Mouse (Mus musculus): ENCODE measurements around the gene Klhdc3.
A peak's percentile ranks its signal among the peaks of the same experiment; 100 is the strongest.

The Klhdc3 gene

GRCm38 (mm10) chr17:46661351-46661750 is 19.4 kb downstream of the Klhdc3 start:
- no peak for DNase-seq (ENCODE audit: low spot score in 2 of 2)

DNA sequence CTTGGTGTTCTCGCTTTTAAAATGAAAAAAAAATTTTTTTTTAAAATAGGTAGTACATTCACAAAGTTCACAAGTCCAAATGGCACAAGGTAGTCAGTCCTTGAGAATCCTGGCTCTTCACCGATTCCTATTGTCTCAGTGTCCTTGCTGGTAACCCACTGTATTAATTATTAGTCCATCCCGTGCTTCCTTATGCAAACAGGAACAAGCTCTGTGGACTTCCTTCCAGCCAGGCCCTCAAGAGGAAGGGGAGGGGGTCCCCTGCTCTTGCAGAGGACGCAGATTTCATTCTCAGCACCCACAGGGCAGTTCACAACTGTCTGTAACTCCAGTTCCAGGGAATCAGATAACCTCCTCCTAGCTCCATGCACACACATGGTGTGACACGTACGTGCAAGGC is 24.7 kb downstream of the Klhdc3 start:
- no peak for DNase-seq (ENCODE audit: low spot score in 2 of 2)

GRCm38 (mm10) chr17:46651755-46652547 is 28.8 kb downstream of the Klhdc3 start:
- no peak for DNase-seq (ENCODE audit: low spot score in 2 of 2)

- no peak for DNase-seq (ENCODE audit: low spot score in 2 of 2)
Observed at GRCm38 (mm10) chr17:46651292-46651691, 29.4 kb downstream of the Klhdc3 start.

DNA sequence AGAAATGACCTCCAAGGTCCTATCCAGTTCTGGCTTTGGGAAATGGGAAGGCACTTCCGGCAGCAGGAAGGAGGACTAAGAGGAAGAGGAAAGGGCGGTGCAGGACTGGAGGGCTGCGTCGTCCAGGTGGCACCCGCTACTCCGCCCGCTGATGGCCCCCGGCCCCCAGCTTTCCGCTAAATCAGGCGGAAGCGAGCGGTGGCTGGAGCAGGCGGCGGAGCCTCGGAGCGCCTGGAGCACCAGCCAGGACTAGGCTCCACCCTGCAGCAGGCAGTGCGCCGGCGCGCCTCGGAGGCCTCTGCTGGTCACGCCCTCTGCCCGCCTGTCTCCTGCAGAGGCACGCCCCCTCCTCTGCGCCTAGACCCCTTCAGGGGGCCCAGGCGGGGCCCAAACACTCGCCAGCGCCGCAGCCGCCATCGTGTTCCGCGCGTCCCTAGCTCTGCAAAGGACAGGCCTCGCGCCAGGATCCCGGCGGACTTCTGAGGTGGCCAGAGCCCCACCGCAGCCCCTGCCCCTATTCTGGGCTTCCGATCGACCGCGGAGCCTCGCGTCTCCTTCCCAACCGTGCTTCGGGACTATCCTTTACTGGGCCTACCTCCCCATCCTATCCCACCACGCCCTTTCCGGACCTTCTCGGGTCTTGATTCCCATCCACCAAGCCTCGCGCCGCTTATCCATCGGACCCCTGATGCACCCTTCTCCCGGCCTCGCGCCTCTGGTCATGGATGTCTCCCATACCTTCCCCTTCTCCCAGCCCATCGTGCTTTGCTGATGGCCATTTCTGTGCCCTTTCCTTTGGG is 30.3 kb downstream of the Klhdc3 start, which contains the start of gene Cul7:
Gene Cul7, plus strand, starts transcription at position 106 of the 800 bp plus-strand sequence.
- DNase-seq (ENCODE audit: low spot score in 2 of 2), result peak; percentile 89 to 92

GRCm38 (mm10) chr17:46649811-46650210 is 30.9 kb downstream of the Klhdc3 start:
- no peak for DNase-seq (ENCODE audit: low spot score in 2 of 2)

GRCm38 (mm10) chr17:46648436-46648835 is 32.3 kb downstream of the Klhdc3 start:
- DNase-seq (ENCODE audit: low spot score in 2 of 2), result no peak

- DNase-seq (ENCODE audit: low spot score in 2 of 2), result no peak
Observed at GRCm38 (mm10) chr17:46647279-46647678, 33.4 kb downstream of the Klhdc3 start.

DNA sequence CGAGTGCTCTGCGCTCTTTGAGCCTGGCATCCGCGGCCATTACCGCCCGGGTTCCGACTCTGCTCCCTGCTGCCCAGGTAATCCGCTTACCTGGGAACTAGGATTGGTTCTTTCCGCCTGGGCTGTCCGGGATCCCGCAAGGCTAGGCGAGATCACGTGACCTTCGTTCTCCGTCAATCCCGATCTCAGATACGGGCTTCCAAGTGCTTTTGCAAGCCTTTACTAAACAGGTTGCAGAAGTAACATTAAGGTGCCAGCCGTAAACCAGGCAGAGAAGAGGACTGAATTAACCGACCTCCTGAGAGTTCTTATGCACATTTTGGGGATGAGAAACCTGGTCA is 34.4 kb downstream of the Klhdc3 start:
- no peak for DNase-seq (ENCODE audit: low spot score in 2 of 2)

DNA sequence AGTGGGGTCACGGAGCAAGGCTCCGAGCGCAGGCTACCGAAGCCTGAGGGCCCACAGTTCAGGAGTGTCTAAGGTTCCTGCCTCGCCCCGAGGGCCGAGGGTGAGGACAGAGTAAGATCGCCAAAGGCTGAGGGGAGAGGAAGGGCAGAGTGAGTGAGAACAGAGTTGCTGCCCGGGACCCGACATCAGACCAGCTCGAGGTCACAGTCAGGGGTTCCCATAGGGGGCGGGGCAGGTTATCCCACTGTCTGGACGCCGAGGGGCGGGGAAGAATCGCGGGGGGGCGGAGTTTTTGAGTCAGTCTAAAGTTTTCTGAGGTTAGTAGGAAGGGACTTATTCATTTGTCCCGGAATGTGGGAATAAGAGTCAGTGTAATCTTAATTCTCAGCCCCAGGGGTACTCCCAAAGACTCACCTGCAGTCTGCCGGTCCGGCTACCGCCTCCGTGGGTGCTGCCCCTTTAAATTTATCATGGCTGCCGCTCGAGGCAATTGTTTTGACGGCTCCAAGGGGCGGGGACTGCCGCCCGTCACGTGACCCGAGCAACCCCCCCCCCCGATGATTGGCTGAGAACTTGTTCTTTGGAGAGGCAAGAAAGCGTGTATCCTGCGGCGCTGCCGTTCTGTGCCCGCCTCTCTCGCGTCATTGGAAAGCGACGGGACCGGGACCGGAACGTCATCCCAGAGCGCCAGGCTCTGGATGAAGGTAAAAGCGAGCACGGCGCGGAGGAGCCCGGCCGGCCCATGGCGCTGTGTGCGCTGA is 35.0 kb downstream of the Klhdc3 start, which contains the start of the genes Klc4 and Mrpl2:
Gene Klc4, minus strand, starts transcription at position 462 of the 761 bp plus-strand sequence.
Gene Mrpl2, plus strand, starts transcription at position 669 of the 761 bp plus-strand sequence.
- DNase-seq (ENCODE audit: low spot score in 2 of 2), result peak; percentile 97 to 99

- DNase-seq (ENCODE audit: low spot score in 2 of 2), result no peak
Observed at GRCm38 (mm10) chr17:46644916-46645475, 35.7 kb downstream of the Klhdc3 start.

GRCm38 (mm10) chr17:46644152-46644805 is 36.4 kb downstream of the Klhdc3 start:
- no peak for DNase-seq (ENCODE audit: low spot score in 2 of 2)

DNA sequence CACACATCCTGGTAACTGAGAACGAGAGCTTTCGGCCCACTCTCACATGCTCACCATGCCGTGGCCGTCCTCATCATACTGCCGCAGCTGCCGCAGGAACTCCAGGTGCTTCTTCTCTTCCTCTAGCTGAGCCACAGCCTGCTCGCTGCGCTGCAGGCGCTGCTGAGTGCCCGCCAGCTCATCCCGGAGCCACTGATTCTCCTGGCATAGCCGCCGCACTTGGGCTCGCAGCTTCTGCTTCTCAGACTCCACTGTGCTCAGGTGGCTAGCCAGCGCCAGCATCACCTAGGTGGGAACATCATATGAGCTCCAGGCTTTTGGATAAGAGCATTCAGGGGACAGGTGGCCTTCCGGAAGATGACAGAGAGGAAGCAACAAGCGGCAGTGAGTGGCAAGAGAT is 38.7 kb downstream of the Klhdc3 start:
- DNase-seq (ENCODE audit: low spot score in 2 of 2), result no peak

DNA sequence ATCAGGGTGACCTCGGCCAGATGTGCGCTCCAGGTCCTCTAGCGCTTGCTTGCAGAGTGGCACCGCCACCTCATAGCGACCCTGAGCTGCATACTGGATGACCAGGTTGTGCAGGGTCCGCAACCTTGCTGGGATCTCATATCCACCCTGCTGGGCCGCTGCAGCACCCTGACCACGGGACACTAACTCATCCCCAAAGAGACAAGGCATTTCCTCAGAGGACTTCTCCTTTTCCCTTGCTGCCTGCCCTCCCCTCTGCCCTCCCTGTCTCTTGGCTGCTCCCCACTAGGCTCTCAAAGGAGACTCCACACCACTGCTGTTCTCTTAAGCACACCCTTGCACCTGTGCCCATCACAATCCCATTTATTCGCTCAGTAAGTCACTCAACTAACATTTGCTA is 40.8 kb downstream of the Klhdc3 start:
- DNase-seq (ENCODE audit: low spot score in 2 of 2), result no peak

DNA sequence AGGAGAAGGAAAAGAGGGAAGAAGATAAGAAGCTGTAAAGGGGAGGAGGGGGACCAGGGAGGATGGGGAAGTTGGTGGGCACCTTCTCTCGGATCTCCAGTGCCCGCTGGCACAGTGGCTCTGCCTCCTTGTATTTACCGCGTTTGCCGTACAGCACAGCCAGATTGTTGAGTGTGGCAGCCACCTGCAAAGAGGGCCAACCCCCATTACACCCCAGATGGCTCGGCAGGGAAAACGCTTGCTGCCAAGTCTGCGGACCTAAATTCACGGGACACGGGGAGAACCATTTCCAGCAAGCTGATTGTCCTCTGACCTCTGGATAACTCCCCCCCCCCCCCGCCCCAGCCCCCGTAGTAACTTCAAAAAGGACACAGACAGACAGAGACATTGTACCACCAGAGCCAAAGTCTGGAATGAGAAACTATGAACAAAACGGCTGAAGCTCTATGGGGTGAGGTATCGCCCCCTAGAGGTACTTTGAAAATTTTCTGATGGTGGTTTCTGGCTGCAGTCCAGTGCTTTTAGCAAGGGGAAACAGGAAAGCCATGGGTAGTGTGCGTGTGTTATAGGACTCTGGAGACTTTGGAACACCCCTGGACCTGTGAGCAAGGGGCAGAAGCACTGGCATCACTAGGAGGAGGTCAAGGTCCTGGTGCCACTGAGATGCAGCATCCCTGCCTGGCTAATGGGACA is 43.7 kb downstream of the Klhdc3 start:
- peak in 1 of 2 experiments; percentile 57 for DNase-seq (ENCODE audit: low spot score in 2 of 2)

GRCm38 (mm10) chr17:46629685-46630441 is 50.9 kb downstream of the Klhdc3 start:
- DNase-seq (ENCODE audit: low spot score in 2 of 2), result no peak

DNA sequence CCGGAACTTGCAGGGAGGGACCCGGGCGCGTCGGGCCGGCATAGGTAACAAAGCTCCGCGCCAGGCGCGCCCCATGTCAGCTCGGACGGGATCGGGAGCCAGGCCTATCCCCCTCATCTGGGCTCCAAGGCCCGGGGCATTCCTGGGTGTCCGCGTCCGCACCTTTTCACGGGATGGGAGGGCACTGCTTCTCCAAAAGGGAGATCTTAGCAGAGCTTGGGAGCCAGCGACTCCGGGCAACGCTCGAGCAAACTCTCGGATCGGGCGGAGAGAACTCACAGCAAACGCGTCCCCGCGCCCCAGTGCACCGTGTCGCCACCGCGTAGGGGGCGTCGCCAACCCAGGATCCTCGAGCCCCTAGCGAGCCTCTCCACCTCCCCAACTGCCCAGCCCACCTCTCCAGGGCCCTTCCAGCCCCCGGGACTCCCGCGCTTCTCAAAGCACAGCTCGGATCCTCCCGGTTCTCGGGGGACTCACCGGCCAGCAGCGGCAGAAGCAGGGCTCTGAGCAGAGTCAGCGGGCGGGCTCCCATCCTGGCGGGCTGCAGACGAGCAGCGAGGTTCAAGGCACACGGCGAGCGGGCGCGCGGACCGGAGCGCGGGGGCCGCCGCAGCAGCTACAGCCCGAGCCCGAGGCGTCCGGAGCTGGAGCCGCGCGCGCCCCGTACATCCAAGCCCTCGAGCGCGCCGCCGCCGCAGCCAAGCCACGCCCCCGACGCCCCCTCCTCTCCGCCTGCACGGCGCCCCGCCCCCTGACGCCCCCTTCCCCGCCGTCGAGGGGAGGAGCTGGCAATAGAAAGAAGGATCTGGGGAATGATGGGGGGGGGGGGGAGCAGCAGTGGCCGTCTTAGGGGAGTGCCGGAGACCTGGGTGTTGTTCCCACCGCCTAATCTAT is 51.7 kb downstream of the Klhdc3 start, which contains the start of gene Ptk7:
Gene Ptk7, minus strand, starts transcription at position 714 of the 894 bp plus-strand sequence.
- peak in 1 of 2 experiments; percentile 83 for DNase-seq (ENCODE audit: low spot score in 2 of 2)

DNA sequence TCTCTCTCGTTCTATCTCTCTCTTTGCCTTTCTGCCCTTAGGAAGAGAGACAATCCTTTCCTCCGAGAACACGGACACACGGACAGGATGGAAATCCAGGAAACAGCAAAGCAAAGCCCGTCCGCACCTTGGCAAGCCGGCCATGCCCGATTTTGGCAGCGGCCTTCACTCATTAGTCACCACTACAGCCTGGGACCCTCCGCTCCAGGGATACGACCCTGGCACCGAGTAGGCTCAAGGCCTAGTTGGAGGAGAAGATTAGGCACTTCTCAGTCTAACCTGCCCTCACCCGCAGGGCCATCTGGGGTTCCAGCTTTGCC is 52.3 kb downstream of the Klhdc3 start:
- DNase-seq (ENCODE audit: low spot score in 2 of 2), result no peak

GRCm38 (mm10) chr17:46627409-46627808 is 53.3 kb downstream of the Klhdc3 start:
- DNase-seq (ENCODE audit: low spot score in 2 of 2), result no peak

All from frontal cortex, postnatal 10 days (tissue).